Mouse (Mus musculus) bone marrow macrophage, adult 2 months (primary cell): Measurements from ENCODE around the gene Scarb1. TPM values are rescaled to one million over a fixed set of nuclear protein-coding genes. Genes with fewer than 3 reads are reported as not detected.

Source experiments
- H3K27ac ChIP-seq: 2 replicates; pipeline ENCODE4 v1.5.1; 2012; ENCODE audit warnings: low read depth, low read length; ENCODE audit not compliant: insufficient read depth
- H3K4me1 ChIP-seq: 2 replicates; pipeline ENCODE4 v1.6.1; 2012; ENCODE audit warnings: low read length; ENCODE audit not compliant: control insufficient read depth, insufficient read depth
- H3K4me3 ChIP-seq: 2 replicates; pipeline ENCODE4 v1.5.1; 2012; ENCODE audit warnings: mild to moderate bottlenecking, low read length, moderate library complexity; ENCODE audit not compliant: insufficient read depth
- CTCF ChIP-seq: IDR thresholded peaks from 2 replicates; pipeline ENCODE4 v1.5.1; 2012; ENCODE audit warnings: low read depth, mild to moderate bottlenecking, low read length, moderate library complexity
- POLR2A ChIP-seq: IDR thresholded peaks from 2 replicates; pipeline ENCODE4 v1.6.1; 2012; ENCODE audit warnings: mild to moderate bottlenecking, low read depth, low read length, borderline replicate concordance
- polyA plus RNA-seq: library from polyadenylated mRNA; stranded (reverse); fragments of >200 nt; gene quantifications from 2 replicates; pipeline ENCODE4 v1.2.4, GENCODE M21; 2012; ENCODE audit not compliant: missing spikeins, insufficient read depth, insufficient read length

Gene Scarb1
- polyA plus RNA-seq, 1 experiment: 120 TPM

- H3K4me3 ChIP-seq: no peak overlapping the region
- H3K4me1 ChIP-seq: peaks cover 28% of the 10 kb centered on the region
- peak overlapping the region; percentile 58 for H3K27ac ChIP-seq
- TF ChIP-seq POLR2A (no peak), CTCF (no peak)
These were observed 66.7 kb downstream of the Scarb1 start for GRCm38 (mm10) chr5:125274182-125274581.

GRCm38 (mm10) chr5:125273666-125274109 lies 67.2 kb downstream of the Scarb1 start:
- H3K4me3 ChIP-seq: no peak overlapping the region
- peak overlapping the region; percentile 58 for H3K27ac ChIP-seq
- TF ChIP-seq POLR2A: no peak
- peak; percentile 39; the same call in 1 of the 2 replicates for TF ChIP-seq CTCF
- peaks cover 23% of the 10 kb centered on the region for H3K4me1 ChIP-seq

GRCm38 (mm10) chr5:125272231-125272988 lies 68.5 kb downstream of the Scarb1 start:
- Histone ChIP-seq H3K27ac (no peak overlapping the region), H3K4me1 (peaks cover 23% of the 10 kb centered on the region), H3K4me3 (no peak overlapping the region)
- TF ChIP-seq CTCF (no peak), POLR2A (no peak)

- no peak overlapping the region for H3K27ac ChIP-seq
- H3K4me1 ChIP-seq: peaks cover 23% of the 10 kb centered on the region
- TF ChIP-seq POLR2A: no peak
- TF ChIP-seq CTCF: peak; percentile 41; the same call in 1 of the 2 replicates
- no peak overlapping the region for H3K4me3 ChIP-seq
These were observed 69.2 kb downstream of the Scarb1 start for GRCm38 (mm10) chr5:125271531-125272203.

- peak; percentile 64 for TF ChIP-seq CTCF
- no peak for TF ChIP-seq POLR2A
- no peak overlapping the region for H3K4me3 ChIP-seq
- peaks cover 23% of the 10 kb centered on the region for H3K4me1 ChIP-seq
- H3K27ac ChIP-seq: no peak overlapping the region
These were observed 70.2 kb downstream of the Scarb1 start for GRCm38 (mm10) chr5:125270587-125271130.

GRCm38 (mm10) chr5:125269836-125270235 lies 71.1 kb downstream of the Scarb1 start:
- H3K4me1 ChIP-seq: peaks cover 23% of the 10 kb centered on the region
- no peak overlapping the region for H3K4me3 ChIP-seq
- TF ChIP-seq POLR2A: no peak
- TF ChIP-seq CTCF: no peak; the same call in 1 of the 2 replicates
- no peak overlapping the region for H3K27ac ChIP-seq

GRCm38 (mm10) chr5:125269399-125269798 lies 71.5 kb downstream of the Scarb1 start:
- H3K27ac ChIP-seq: no peak overlapping the region
- H3K4me3 ChIP-seq: no peak overlapping the region
- peaks cover 21% of the 10 kb centered on the region for H3K4me1 ChIP-seq
- TF ChIP-seq CTCF (no peak), POLR2A (no peak)

- Histone ChIP-seq H3K27ac (no peak overlapping the region), H3K4me3 (no peak overlapping the region), H3K4me1 (peaks cover 14% of the 10 kb centered on the region)
- TF ChIP-seq CTCF (peak; percentile 89), POLR2A (no peak)
These were observed 72.7 kb downstream of the Scarb1 start for GRCm38 (mm10) chr5:125268033-125268765.

GRCm38 (mm10) chr5:125267150-125267961 lies 73.5 kb downstream of the Scarb1 start:
- TF ChIP-seq POLR2A: no peak
- TF ChIP-seq CTCF: no peak
- H3K27ac ChIP-seq: no peak overlapping the region
- H3K4me3 ChIP-seq: no peak overlapping the region
- H3K4me1 ChIP-seq: peaks cover 6% of the 10 kb centered on the region
